Mouse (Mus musculus) embryonic facial prominence, embryonic 12.5 days (tissue): ENCODE results near the gene Mms22l. TPM values are rescaled to one million over a fixed set of nuclear protein-coding genes. Genes with fewer than 3 reads are reported as not detected.
A peak's percentile ranks its signal among the peaks of the same experiment; 100 is the strongest.
"Not testable (repeated sequence)": the region's sequence is repeated elsewhere in the genome, so short reads cannot be mapped to it uniquely, and the experiment has no call there.

Experiments
- ATAC-seq: fragments of 200-750 bp; cut with Nextera tagmentation; 2 replicates; pipeline ENCODE4 v1.8.0; 2017; ENCODE audit not compliant: insufficient number of reproducible peaks, insufficient read depth, low FRiP score, low TSS enrichment
- H3K27ac ChIP-seq: fragments of 300-500 bp; sonication (generic); 2 replicates; pipeline ENCODE4 v1.5.1; 2016; ENCODE audit warnings: mild to moderate bottlenecking
- H3K27me3 ChIP-seq: fragments of 300-500 bp; sonication (generic); 2 replicates; pipeline ENCODE4 v1.6.1; 2016; ENCODE audit warnings: mild to moderate bottlenecking, moderate library complexity
- H3K36me3 ChIP-seq: fragments of 300-500 bp; sonication (generic); 2 replicates; pipeline ENCODE4 v1.6.1; 2016; ENCODE audit warnings: mild to moderate bottlenecking
- H3K4me1 ChIP-seq: fragments of 300-500 bp; sonication (generic); 2 replicates; pipeline ENCODE4 v1.6.1; 2016
- H3K4me2 ChIP-seq: fragments of 300-500 bp; sonication (generic); replicated peaks from 2 replicates; pipeline ENCODE4 v1.6.1; 2016; ENCODE audit warnings: mild to moderate bottlenecking, moderate library complexity
- H3K4me3 ChIP-seq: fragments of 300-500 bp; sonication (generic); 2 replicates; pipeline ENCODE4 v1.5.1; 2016; ENCODE audit warnings: mild to moderate bottlenecking
- H3K9ac ChIP-seq: fragments of 300-500 bp; sonication (generic); 2 replicates; pipeline ENCODE4 v1.6.1; 2016; ENCODE audit warnings: mild to moderate bottlenecking, moderate library complexity
- H3K9me3 ChIP-seq: fragments of 300-500 bp; sonication (generic); 2 replicates; pipeline ENCODE4 v1.6.1; 2016; ENCODE audit warnings: mild to moderate bottlenecking, moderate library complexity
- WGBS: fragments of 180-500 bp; shearing (Covaris S2); methylation state at CpG from one replicate; pipeline ENCODE4 v1.1.7; 2016; 5-methylcytosine and 5-hydroxymethylcytosine counted together
- polyA plus RNA-seq: library from polyadenylated mRNA; unstranded; fragments of >200 nt; fragmentation: Nextera tagmentation; extraction: Ambion mirVana; gene quantifications from 2 replicates; pipeline ENCODE4 v1.2.1, GENCODE M21; 2016

Gene Mms22l
- polyA plus RNA-seq: 33.4 and 38.6 TPM in 2 replicates

GRCm38 (mm10) chr4:24496116-24496952 lies at the start of gene Mms22l:
TSS of gene Mms22l (plus strand) at chr4:24496451.
- H3K27ac ChIP-seq: peak within 1 kb of the TSS; percentile 98
- no peaks in the 10 kb centered on the region for H3K4me1 ChIP-seq
- peak within 1 kb of the TSS; percentile 87 for H3K9ac ChIP-seq
- peaks cover 6% of the 10 kb centered on the region; the same call in 1 of the 2 replicates for H3K36me3 ChIP-seq
- peak within 1 kb of the TSS; percentile 73 for H3K4me2 ChIP-seq
- H3K4me3 ChIP-seq: peak within 1 kb of the TSS; percentile 78
- no peaks in the 10 kb centered on the region for H3K9me3 ChIP-seq
- H3K27me3 ChIP-seq: no peaks in the 10 kb centered on the region
- peak; percentile 99 for ATAC-seq
- WGBS: under 1% methylated on average over 83 of the region's 83 CpGs

- not testable (repeated sequence) for H3K36me3 ChIP-seq, H3K4me3 ChIP-seq, H3K4me1 ChIP-seq, H3K4me2 ChIP-seq, H3K9me3 ChIP-seq, H3K27ac ChIP-seq, H3K9ac ChIP-seq, ATAC-seq, H3K27me3 ChIP-seq
- 95% methylated on average over 4 of the region's 4 CpGs for WGBS
Measured at GRCm38 (mm10) chr4:24484046-24484445, 12.2 kb upstream of the Mms22l start.

- Histone ChIP-seq H3K36me3 (peaks cover 6% of the 10 kb centered on the region; the same call in 1 of the 2 replicates), H3K4me3 (peak overlapping the region; percentile 78), H3K4me1 (no peaks in the 10 kb centered on the region), H3K9me3 (no peaks in the 10 kb centered on the region), H3K9ac (peak overlapping the region; percentile 87), H3K27me3 (no peaks in the 10 kb centered on the region), H3K27ac (peak overlapping the region; percentile 98; the same call in 1 of the 2 replicates), H3K4me2 (peak overlapping the region; percentile 73)
- no peak for ATAC-seq
- WGBS: 1% methylated on average over 7 of the region's 7 CpGs
Measured at GRCm38 (mm10) chr4:24496953-24497319, 685 bp downstream of the Mms22l start.

GRCm38 (mm10) chr4:24509195-24509594 lies 12.9 kb downstream of the Mms22l start:
- Histone ChIP-seq H3K27ac (no peak overlapping the region), H3K27me3 (no peaks in the 10 kb centered on the region), H3K4me3 (no peak overlapping the region), H3K4me1 (no peaks in the 10 kb centered on the region), H3K4me2 (no peak overlapping the region), H3K9me3 (no peaks in the 10 kb centered on the region), H3K36me3 (peaks cover 35% of the 10 kb centered on the region), H3K9ac (no peak overlapping the region)
- no peak for ATAC-seq
- WGBS: 92% methylated on average over 3 of the region's 3 CpGs

- no peaks in the 10 kb centered on the region for H3K27me3 ChIP-seq
- H3K27ac ChIP-seq: no peak overlapping the region
- ATAC-seq: no peak
- WGBS: 88% methylated on average over 4 of the region's 4 CpGs
- no peaks in the 10 kb centered on the region for H3K4me1 ChIP-seq
- H3K9me3 ChIP-seq: no peaks in the 10 kb centered on the region
- no peak overlapping the region for H3K9ac ChIP-seq
- H3K4me2 ChIP-seq: no peak overlapping the region
- peaks cover 9% of the 10 kb centered on the region for H3K36me3 ChIP-seq
- no peak overlapping the region for H3K4me3 ChIP-seq
Measured at GRCm38 (mm10) chr4:24536989-24537388, 40.7 kb downstream of the Mms22l start.

GRCm38 (mm10) chr4:24543421-24543820 lies 47.2 kb downstream of the Mms22l start:
- no peaks in the 10 kb centered on the region for H3K4me1 ChIP-seq
- H3K4me2 ChIP-seq: no peak overlapping the region
- no peak overlapping the region for H3K9ac ChIP-seq
- no peaks in the 10 kb centered on the region for H3K36me3 ChIP-seq
- WGBS: 87% methylated on average over 3 of the region's 3 CpGs
- no peaks in the 10 kb centered on the region for H3K27me3 ChIP-seq
- no peaks in the 10 kb centered on the region for H3K9me3 ChIP-seq
- ATAC-seq: no peak
- H3K27ac ChIP-seq: no peak overlapping the region
- no peak overlapping the region for H3K4me3 ChIP-seq

- no peak overlapping the region for H3K4me2 ChIP-seq
- no peak overlapping the region for H3K27ac ChIP-seq
- peak; percentile 77 for ATAC-seq
- H3K9ac ChIP-seq: no peak overlapping the region
- no peaks in the 10 kb centered on the region for H3K9me3 ChIP-seq
- no peaks in the 10 kb centered on the region for H3K27me3 ChIP-seq
- WGBS: 60% methylated on average over 5 of the region's 5 CpGs
- no peaks in the 10 kb centered on the region for H3K4me1 ChIP-seq
- H3K36me3 ChIP-seq: no peaks in the 10 kb centered on the region
- no peak overlapping the region for H3K4me3 ChIP-seq
Measured at GRCm38 (mm10) chr4:24544677-24545151, 48.5 kb downstream of the Mms22l start.

GRCm38 (mm10) chr4:24556116-24556820 lies 60.0 kb downstream of the Mms22l start:
- H3K36me3 ChIP-seq: no peaks in the 10 kb centered on the region
- 44% methylated on average over 6 of the region's 6 CpGs for WGBS
- H3K9ac ChIP-seq: no peak overlapping the region
- no peak overlapping the region for H3K4me2 ChIP-seq
- no peak overlapping the region for H3K27ac ChIP-seq
- H3K4me3 ChIP-seq: no peak overlapping the region
- ATAC-seq: no peak
- H3K27me3 ChIP-seq: no peaks in the 10 kb centered on the region
- H3K9me3 ChIP-seq: no peaks in the 10 kb centered on the region
- no peaks in the 10 kb centered on the region for H3K4me1 ChIP-seq

GRCm38 (mm10) chr4:24557149-24557548 lies 60.9 kb downstream of the Mms22l start:
- 76% methylated on average over 4 of the region's 4 CpGs for WGBS
- no peak overlapping the region for H3K4me3 ChIP-seq
- ATAC-seq: no peak
- H3K9ac ChIP-seq: no peak overlapping the region
- no peaks in the 10 kb centered on the region for H3K36me3 ChIP-seq
- no peak overlapping the region for H3K27ac ChIP-seq
- H3K4me2 ChIP-seq: no peak overlapping the region
- H3K9me3 ChIP-seq: no peaks in the 10 kb centered on the region
- no peaks in the 10 kb centered on the region for H3K4me1 ChIP-seq
- no peaks in the 10 kb centered on the region for H3K27me3 ChIP-seq

- H3K27me3 ChIP-seq: no peaks in the 10 kb centered on the region
- no peak overlapping the region for H3K4me2 ChIP-seq
- H3K4me1 ChIP-seq: no peaks in the 10 kb centered on the region
- H3K27ac ChIP-seq: no peak overlapping the region
- no peaks in the 10 kb centered on the region for H3K36me3 ChIP-seq
- WGBS: 72% methylated on average over 6 of the region's 6 CpGs
- ATAC-seq: no peak
- no peaks in the 10 kb centered on the region for H3K9me3 ChIP-seq
- H3K4me3 ChIP-seq: no peak overlapping the region
- H3K9ac ChIP-seq: no peak overlapping the region
Measured at GRCm38 (mm10) chr4:24568026-24568425, 71.8 kb downstream of the Mms22l start.

GRCm38 (mm10) chr4:24568989-24569556 lies 72.8 kb downstream of the Mms22l start:
- Histone ChIP-seq H3K4me2 (no peak overlapping the region), H3K9me3 (no peaks in the 10 kb centered on the region), H3K4me1 (no peaks in the 10 kb centered on the region), H3K4me3 (no peak overlapping the region), H3K36me3 (no peaks in the 10 kb centered on the region), H3K27ac (no peak overlapping the region), H3K27me3 (no peaks in the 10 kb centered on the region), H3K9ac (no peak overlapping the region)
- 76% methylated on average over 7 of the region's 7 CpGs for WGBS
- ATAC-seq: no peak
